Mouse (Mus musculus): Measurements from ENCODE around the gene Olfr1312.

DNA sequence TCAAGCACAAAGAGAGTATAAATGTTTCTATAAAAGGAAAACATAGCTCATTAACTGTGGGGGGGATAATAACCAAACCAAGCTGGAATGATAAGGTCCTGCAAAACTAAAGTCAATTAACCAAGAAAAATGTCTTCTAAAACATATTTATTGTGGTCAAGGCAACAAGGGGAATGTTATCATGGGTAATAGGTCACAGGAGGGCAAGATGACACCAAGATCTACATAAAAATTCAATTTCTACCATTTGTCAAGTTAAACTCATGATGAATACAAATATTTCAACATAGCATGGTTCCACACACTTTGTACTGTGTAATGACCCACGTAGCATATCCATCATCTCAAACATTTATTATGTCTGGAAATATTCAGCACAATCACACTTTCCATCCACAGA, 59.9 kb downstream of the Olfr1312 start, which contains the start of gene Olfr1309:
- TF ChIP-seq MAZ (IDR thresholded peaks at IDR 0.05; ENCODE audit: low read depth, low read length), result no peak
- no peak for TF ChIP-seq CTCF (IDR thresholded peaks at IDR 0.05 in 2 of 3, conservative IDR thresholded peaks at IDR 0.05 in 1 of 3; ENCODE audit: control insufficient read depth in 1 of 3, insufficient read depth in 1 of 3, low read depth in 2 of 3, low read length in 3 of 3, poor library complexity in 1 of 3, severe bottlenecking in 1 of 3)
- TF ChIP-seq ZC3H11A (IDR thresholded peaks at IDR 0.05; ENCODE audit: low read depth, low read length), result no peak
- no peak for TF ChIP-seq MYC (IDR thresholded peaks at IDR 0.05; ENCODE audit: low read depth, low read length)
- TF ChIP-seq GATA1 (IDR thresholded peaks at IDR 0.05; ENCODE audit: low read depth, low read length), result no peak
- TF ChIP-seq RCOR1 (IDR thresholded peaks at IDR 0.05; ENCODE audit: low read depth, low read length), result no peak
- TF ChIP-seq CHD2 (IDR thresholded peaks at IDR 0.05; ENCODE audit: low read length), result no peak
- TF ChIP-seq GABPA (IDR thresholded peaks at IDR 0.05; ENCODE audit: low read depth, low read length), result no peak
- TF ChIP-seq E2F4 (IDR thresholded peaks at IDR 0.05; ENCODE audit: borderline replicate concordance, low read depth, low read length), result no peak
- TF ChIP-seq MYB (IDR thresholded peaks at IDR 0.05; ENCODE audit: low read depth, low read length), result no peak
- no peak for TF ChIP-seq MAFK (IDR thresholded peaks at IDR 0.05; ENCODE audit: borderline replicate concordance, low read depth, low read length)
- TF ChIP-seq POLR2A (IDR thresholded peaks at IDR 0.05; ENCODE audit: control insufficient read depth in 1 of 2, insufficient read depth in 1 of 2, low read depth in 1 of 2, low read length in 2 of 2, poor library complexity in 1 of 2), result no peak
- no peak for TF ChIP-seq TBP (IDR thresholded peaks at IDR 0.05; ENCODE audit: low read depth, low read length)

All from MEL (cell line).